Mouse (Mus musculus) cerebellum, postnatal 36 days (tissue): ENCODE results near the gene Rpp14.
"Not testable (repeated sequence)": the region's sequence is repeated elsewhere in the genome, so short reads cannot be mapped to it uniquely, and the experiment has no call there.

Experiments
- DNase-seq, 2 experiments: peaks; one replicate each; pipeline ENCODE4 v3.0.0; 2021 to 2022; ENCODE audit warnings: mixed read lengths in 2 of 2

Rpp14 gene

DNA sequence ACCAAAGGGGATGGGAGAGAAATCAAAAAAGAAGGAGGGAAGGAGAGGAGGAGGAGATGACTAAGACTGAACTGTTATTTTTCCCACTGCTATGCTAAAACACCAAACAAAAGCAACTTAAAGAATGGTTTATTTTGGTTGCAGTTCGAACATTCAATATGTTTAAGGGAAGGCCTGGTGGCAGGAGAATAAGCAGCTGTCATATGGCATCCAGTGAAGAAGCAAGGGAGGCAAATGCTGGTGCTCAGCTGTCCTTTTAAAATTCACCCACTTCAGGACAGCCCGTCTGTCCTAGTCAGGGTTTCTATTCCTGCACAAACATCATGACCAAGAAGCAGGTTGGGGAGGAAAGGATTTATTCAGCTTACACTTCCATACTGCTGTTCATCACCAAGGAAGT is 37.2 kb downstream of the Rpp14 start:
- no peak for DNase-seq

DNA sequence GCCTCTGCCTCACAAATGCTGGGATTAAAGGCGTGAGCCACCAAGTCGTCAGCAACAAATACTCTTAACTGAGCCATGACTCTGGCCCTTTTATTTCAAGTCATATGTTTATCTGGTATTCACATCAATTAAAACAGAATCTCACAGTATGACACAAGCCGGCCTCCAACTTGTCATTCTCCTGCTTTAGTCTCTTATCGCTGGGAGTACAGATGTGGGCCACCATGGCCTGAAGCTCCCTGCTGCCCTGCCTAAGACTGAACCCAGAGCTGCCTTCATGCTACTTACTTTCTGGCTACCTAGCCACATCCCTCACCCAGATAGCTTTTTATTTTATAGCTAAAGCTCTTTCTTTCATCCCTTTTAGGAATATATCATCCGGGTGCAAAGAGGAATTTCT is 39.3 kb downstream of the Rpp14 start:
- no peak for DNase-seq

DNA sequence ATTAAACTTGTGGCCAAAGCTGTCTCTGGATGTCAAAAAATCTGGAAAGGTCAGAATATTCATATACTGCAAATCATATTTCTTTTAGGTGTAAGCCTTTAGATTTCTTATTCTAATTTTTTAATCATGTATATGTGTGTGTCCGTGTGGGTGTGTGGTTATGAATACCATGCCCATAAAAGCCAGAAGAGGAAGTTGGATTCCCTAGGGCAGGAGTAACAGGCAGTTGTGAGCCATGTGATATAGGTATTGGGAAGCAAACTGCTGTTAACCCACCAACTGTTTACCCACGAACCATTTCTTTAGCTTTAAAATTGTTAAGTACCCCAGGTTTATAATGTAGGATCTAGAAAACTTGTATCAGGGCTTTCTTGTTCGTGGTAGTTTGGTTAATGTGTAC is 39.7 kb downstream of the Rpp14 start:
- no peak for DNase-seq

DNA sequence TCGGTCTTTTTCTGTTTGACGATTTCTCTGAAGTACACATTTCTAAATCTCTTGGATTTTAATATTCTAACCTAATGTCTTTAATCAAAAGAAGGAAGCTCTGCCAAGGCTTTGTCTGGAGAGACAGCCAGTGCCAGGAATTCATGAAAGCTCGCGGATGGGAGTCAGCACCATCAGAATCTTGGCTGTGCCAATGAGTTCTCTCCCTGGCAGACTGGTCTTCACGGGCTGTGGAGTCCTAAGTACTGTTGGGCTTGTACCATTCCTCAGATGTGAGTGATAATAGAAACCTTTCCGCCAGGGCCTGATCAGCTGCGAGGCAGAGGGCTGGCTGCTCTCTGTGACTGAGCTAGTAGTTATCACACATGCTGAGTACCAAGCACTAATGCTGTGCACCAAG is 43.0 kb downstream of the Rpp14 start:
- peak in 1 of 2 experiments; percentile 28 for DNase-seq

DNA sequence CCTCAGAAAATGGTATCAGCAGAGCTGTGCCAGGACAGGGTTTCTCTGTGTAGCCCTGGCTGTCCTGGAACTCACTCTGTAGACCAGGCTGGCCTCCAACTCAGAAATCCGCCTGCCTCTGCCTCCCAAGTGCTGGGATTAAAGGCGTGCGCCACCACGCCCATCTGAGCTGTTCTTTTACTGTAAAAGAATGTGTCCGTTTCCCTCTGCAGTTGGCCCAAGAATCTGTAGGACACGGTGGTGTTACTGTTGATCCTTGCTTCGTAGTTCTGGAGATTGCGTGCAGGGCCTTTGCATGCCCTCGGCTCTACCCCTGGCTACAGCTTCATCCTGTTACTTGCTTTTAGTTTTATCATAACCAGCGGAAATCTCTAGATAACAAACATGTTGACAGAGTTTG is 43.4 kb downstream of the Rpp14 start:
- not testable (repeated sequence) for DNase-seq

DNA sequence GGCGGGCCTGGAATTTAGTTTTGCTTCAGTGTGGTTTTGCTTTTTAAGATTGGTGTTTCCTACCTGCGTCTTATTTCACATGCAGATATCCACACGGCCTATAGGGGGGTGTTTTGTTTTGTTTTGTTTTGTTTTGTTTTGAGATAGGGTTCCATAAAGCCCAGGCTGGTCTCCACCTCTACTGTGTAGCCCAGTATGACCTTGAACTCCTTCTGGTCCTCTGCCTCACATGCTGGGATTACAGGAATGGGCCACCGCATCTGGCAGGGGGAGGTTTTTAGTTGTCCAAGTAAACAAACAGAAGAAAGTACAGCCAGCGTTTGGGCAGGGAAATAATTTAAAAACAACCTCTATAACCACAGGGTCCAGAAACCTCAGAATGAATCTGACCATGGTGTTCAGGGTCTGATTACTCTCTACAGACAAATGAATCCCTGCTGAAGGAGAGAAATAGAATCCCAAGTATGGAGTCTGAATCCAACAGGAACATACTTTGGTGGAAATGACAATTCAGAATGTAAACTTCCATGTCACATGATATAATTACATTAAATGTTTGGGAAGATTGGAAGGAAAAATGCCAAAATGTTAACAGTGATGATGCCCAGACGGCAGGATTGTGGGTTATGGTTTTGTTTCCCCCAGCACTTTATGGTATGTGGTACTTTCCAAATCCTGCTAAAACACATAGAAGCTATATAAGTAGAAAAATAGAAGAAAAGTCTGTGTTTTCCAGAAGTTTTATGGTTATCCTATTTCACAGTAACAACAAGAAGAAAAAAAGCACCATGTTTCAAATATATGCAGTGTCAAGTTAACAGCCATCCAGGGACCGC is 44.1 kb downstream of the Rpp14 start:
- DNase-seq = no peak

DNA sequence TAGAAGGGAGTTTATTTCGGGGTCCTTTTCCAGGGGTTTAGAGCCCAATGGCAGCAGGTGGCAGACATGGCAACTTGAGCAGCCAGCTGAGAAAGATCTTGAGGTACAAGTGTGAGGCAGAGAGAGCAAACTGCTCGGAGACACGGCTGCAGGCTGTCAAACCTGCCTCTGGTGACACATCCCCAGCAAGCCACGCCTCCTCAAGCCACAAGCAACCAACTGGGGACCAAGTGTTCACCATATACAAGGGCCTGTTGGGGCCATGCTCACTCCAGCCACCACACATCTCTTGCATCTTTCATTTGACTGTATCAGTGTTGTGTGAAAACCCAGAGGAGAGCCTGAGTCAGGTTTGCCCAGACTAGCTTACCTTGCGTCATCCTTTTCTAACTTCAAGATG is 47.8 kb downstream of the Rpp14 start:
- no peak for DNase-seq

DNA sequence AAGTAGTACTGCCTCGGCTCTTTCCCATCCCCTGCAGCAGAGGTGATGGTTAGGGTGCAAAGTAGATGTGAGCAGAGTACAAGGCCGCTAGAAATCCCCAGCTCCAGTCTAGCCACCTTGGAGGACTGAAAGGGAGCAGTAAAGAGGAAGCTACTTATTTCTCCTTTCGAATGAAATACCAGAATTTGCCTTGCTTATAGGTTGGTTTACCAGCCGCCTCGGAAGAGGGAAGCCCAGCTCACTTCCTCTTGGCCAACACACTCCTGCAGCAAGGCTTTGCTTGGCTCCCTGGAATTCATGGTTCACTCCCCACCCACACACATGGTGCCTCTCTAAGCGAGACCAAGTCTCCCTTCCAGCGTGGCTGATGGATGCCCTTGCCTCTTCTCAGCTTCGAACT is 52.6 kb downstream of the Rpp14 start:
- no peak for DNase-seq

DNA sequence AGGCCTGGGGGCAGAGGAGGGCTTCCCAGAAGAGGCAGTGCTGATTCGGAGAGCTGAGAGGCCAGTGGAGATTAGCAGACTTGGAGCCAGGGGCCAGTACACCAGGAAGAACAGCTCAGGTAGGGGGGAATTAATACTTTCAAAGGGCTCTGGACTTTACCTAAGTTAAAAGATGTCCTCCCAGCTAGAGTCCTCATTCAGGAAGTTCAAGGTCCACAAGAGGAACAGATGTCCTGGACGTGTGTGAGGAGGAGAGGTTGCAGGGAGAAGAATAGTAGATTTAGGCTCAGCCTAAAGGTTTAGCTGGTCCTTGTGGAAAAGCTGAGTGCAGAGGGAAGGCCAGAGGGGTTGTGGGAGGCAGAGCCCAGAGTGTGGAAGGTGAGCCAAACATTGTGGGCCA is 54.1 kb downstream of the Rpp14 start:
- DNase-seq = no peak

DNA sequence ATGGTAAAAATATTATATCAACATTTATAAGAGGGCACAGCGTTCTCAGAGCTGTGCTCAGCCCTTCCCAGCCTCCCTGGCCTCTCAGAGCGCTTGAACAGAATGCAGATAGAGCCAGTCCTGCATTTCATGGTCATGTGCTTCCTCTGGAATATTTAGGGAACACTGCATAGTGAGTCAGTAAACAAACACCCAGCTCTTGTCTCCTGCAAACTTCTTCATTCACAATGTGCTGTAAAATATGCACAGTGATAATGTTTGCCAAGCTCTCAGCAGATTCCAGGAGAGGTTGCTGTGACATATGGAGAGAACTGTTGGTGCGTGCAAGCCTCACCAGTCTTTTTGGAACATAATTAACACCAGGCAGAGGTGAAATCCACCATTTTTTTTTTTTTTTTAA is 55.0 kb downstream of the Rpp14 start:
- DNase-seq = peak; percentile 21 to 41

DNA sequence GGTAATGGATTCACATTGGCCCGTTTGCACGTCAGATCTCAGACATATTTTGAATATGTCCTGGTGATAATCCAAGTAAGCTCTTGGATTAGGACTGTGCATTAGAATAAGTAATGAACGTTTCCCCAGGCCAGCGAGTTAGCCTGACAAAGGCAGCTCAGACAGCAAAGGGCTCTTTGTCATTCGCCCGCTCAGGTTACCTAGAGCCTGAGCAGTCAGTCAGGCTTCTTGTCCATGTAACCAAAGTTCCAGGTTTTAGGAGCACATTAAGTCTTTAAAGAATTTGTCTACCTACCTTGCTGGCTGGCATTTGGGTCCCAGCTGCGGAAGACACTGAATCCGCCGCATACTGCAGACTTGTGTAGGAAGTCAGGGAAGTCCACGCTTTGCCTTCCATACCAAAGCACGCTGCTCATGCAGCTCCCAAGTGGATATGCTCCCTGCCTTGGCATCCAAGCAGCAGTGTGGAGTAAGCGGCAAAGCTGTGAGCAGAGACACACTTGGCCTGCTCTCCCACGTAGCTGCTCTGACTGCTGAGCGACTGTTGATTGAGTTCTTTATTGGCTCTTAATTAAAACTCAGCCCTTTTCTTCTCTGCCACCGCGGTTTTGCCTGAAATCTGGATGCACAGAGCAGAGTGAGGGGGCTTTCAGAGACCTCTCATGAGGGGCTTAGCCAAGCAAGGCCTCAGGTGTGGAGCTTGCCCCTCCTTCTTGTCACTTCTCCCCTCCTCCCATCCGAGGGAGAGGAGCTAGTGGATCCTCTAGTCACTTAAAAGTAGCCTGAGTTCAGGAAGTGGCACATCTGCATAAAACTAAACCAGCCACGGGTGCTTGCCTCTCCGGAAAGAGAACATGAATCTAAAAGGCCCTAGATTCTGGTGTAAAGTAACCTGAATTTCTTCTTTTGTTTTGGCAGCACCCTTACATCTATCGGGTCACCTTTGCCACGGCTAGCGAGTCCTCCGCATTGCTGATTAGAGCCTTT is 59.9 kb downstream of the Rpp14 start:
- DNase-seq = no peak

DNA sequence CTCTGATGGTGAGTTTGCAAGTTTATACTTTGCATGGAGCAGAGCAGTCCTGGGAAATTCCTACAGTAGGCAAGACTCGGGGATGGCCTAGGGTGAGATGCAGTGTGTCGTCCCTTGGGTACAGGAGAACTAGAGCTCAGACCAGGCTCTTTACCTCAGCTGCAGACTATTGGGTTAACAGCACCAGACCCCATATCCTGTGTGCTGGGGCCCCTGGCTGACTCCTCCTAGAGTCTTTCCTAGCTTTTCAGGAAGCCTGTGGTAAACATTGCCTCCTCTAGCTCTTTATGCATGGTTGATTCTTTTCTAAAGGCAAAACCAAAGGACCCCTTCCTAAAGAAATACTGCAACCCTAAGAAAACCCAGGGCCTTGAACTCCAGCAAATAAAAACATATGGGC is 61.0 kb downstream of the Rpp14 start:
- DNase-seq = no peak
